Mouse (Mus musculus): ENCODE data around the gene Hspb3.
A peak's percentile ranks its signal among the peaks of the same experiment; 100 is the strongest.

The Hspb3 gene

DNA sequence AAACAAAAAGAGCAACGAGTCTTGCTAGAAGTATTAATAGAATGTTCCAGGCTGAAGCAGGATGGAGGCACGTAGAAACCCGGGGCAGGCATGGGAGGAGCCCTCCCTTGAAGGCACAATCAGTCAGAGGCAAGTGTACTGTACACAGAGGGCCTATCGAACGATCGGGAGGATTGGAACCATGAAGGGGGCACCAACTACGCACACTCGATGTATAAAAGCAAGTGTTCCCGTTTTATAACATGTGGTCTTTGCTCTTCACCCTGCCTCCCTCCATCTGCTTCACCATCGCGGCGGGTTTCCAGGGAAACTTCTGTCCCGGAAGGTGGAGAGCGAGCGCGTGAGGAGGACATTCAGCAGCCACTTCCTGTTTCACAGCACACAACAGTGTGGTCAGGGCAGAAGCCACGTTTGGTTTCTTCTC is 27.7 kb downstream of the Hspb3 start:
- DNase-seq (ENCODE audit: low spot score in 2 of 2): no peak

GRCm38 (mm10) chr13:113634732-113635481 is 28.6 kb downstream of the Hspb3 start:
- no peak for DNase-seq (ENCODE audit: low spot score in 2 of 2)

DNA sequence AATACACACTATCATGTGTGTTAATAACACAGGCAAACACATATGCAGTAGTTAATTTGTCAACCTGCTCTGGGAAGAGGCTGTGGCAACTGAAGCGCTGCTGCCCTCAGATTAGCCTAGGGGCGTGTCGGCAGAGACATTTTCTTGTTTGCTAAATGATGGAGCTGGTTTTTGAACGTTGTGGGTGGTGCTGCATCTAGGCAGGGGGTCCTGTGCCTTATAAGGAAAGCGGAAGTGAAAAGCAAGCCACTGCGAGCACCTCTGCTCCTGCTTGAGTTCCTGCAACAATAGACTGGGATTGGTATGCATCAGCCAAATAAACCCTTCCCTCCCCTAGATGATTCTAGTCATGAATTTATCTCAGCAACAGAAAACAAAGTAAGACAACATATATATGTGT is 31.0 kb downstream of the Hspb3 start:
- no peak for DNase-seq (ENCODE audit: low spot score in 2 of 2)

DNA sequence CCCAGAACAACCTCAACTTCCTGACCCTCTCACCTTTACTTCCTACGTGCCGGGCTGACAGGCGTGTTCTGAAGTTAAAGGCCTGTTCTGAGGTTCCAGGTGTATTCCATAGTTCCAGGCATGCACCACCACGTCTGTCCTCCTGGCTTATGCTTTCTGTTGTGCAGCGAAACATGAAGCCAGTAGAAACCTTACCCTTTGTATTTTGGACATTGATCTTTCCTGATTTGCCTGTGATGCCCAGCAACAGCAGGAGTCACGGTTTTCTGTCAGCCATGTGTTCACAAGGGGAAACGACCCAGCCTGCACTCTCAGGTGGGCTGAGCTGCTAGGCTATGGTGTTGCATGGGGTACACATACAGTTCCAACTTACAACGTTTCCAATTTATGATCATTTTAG is 35.9 kb downstream of the Hspb3 start:
- no peak for DNase-seq (ENCODE audit: low spot score in 2 of 2)

- DNase-seq (ENCODE audit: low spot score in 2 of 2): no peak
These were observed 40.6 kb downstream of the Hspb3 start for GRCm38 (mm10) chr13:113622865-113623255.

DNA sequence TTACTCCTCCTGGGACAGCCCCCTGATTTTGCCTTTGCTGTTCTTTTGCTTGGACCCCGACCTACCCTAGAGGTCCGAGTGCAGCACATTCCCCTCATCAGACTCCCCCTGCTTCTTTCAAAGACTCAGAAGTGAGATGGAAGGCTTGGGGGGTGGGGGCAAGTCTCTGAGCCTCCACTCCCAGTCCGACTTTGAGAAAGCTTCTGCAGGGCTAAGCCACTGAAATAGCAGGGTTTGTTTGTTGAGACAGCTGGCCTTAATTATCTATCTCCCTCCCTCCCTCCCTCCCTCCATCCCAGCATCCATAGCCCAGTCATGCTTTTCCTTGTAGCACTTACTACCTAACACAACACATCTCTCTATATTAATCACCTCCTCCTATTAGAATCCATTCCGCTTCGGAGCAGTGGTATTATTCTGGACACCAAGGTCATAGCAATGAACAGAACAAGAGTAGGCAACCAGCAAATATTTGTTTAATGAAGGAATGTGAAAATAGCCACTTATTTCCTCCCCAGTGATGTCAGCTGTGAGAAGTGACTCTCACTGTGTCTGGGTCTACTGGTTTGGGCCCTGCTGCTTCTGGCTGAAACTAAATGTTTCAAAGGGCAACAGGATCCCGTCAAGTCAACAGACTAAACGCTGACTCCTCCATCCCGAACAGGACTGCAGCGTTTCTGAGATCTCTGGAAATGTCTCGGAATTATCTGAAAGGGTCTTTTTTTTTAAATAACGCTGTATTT is 41.2 kb downstream of the Hspb3 start:
- DNase-seq (ENCODE audit: low spot score in 2 of 2): no peak

DNA sequence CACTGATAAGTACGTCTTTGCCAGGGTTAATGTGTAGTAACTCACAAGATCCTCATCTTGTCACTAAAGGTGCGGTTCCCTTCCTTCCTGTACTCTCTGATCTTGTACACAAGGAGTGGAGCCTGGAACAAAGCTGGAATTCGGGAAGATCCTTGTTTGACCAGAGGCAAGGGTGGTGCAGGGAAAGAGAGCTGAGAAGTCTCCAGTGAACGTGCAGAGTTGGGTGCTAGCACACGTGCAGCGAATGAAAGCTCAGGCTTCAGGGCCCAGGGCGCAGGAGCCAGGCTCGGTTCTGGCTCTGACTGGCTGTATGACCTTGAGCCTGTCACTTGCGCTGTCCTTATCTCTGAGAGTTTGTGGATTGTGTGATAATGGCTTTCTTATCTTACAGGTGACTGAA is 44.5 kb downstream of the Hspb3 start:
- DNase-seq (ENCODE audit: low spot score in 2 of 2): no peak

DNA sequence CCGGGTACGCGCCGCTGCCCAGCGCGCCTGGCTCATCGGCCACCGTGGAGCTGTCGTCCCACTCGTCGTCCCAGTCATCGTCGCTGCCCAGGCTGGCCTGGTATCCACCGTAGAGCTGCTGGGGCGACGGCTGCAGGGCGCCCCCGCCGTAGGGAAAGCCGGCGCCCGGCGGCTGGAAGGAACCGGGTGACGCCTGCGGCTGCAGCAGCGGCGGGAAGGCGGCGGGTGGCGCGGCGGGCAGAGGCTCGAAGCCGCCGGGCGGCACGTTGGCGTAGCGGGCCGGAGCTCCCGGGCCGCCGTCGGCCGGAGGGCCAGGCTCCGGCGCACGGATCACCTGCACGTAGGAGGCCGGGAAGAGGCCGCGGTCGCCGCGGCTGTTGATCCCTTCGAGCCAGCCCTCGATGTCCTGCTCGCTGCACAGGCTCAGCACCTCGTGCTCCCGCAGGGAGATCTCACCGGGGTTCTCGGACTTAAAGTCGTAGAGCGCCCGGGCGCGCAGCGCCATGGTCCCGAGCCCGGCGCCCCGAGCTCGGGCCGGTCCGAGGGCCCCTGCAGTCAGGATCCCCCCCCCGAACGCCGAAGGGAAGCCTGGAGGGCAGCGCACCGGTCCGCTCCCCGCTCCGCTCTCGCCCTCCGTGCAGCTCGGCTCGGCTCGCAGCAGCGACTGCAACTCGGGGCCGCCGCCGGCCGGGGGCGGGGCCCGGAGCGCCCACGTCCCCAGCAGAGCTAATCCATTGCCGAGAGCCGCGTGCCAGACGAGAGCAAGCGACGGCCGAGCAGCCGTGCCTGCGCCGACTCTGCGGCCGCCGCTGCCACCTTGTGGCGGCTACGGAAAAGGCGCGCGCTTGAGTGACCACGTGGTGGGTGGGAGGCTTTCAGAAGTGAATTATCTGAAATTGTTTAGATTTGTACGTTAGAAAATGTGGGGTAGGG is 45.3 kb downstream of the Hspb3 start, which contains the start of gene Snx18:
Gene Snx18 (minus strand): TSS at position 674 of the 933 bp plus-strand sequence.
- DNase-seq (ENCODE audit: low spot score in 2 of 2): peak; percentile 83 to 94

DNA sequence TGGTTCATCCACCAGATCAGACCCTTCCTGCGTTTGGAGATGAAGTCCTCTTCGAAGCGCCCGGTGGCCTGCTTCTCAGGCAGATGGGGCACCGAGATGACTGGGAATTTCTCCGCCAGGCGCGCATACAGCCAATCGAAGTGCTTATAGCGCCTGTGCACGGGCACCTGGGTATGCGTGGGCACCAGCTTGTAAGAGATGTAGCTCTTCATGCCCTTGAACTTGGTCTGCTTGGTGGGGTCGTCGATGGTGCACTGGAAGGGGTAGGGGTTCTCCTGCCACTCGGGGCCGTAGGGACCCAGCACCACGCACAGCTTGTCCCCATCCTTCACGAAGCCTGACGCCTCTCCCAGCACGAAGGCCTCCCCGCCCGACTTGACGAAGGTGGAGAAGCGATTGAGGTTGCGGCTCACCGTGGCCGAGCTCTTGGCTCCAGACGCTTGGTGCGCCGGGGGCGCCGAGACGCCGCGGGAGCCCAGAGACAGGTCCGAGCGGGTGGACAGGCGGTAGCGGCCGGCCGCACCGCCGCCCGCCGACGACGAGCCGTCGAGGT is 46.1 kb downstream of the Hspb3 start:
- DNase-seq (ENCODE audit: low spot score in 2 of 2): no peak

GRCm38 (mm10) chr13:113616751-113617337 is 46.6 kb downstream of the Hspb3 start:
- no peak for DNase-seq (ENCODE audit: low spot score in 2 of 2)

GRCm38 (mm10) chr13:113615971-113616671 is 47.4 kb downstream of the Hspb3 start:
- no peak for DNase-seq (ENCODE audit: low spot score in 2 of 2)

- no peak for DNase-seq (ENCODE audit: low spot score in 2 of 2)
These were observed 47.9 kb downstream of the Hspb3 start for GRCm38 (mm10) chr13:113615546-113615941.

GRCm38 (mm10) chr13:113614635-113615545 is 48.6 kb downstream of the Hspb3 start:
- DNase-seq (ENCODE audit: low spot score in 2 of 2): peak; percentile 52 to 57

GRCm38 (mm10) chr13:113613882-113614281 is 49.6 kb downstream of the Hspb3 start:
- DNase-seq (ENCODE audit: low spot score in 2 of 2): no peak

DNA sequence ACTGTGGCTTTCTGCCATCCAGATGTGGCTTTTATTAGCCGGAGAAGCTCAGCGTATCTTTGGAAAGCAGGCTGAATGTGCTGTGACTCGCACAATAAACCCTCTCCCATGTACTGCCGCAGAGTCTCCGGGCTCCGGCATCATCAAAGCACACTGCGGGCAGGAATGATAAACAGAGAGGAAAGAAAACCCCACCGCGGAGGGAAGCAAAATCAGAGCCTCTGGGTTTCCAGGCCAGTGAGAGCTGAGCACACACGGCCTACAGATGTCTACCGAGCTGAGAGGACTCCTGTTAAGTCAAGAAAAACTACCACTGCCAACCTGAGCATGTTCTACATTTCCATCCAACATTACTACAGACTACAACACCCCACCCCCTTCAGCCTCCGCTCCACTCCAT is 50.1 kb downstream of the Hspb3 start:
- no peak for DNase-seq (ENCODE audit: low spot score in 2 of 2)

Measured in frontal cortex, postnatal 14 days (tissue).